Mouse (Mus musculus) neural tube, embryonic 13.5 days (tissue): ENCODE data around the gene Naa80. TPM values are rescaled to one million over a fixed set of nuclear protein-coding genes. Genes with fewer than 3 reads are reported as not detected.
A peak's percentile ranks its signal among the peaks of the same experiment; 100 is the strongest.
"Not testable (repeated sequence)": the region's sequence is repeated elsewhere in the genome, so short reads cannot be mapped to it uniquely, and the experiment has no call there.

Source experiments
- ATAC-seq: fragments of 200-750 bp; cut with Nextera tagmentation; 2 replicates; pipeline ENCODE4 v1.8.0; 2017; ENCODE audit warnings: low read depth, mild to moderate bottlenecking, moderate TSS enrichment, moderate library complexity
- H3K27ac ChIP-seq: fragments of 300-500 bp; sonication (generic); replicated peaks from 2 replicates; pipeline ENCODE4 v1.5.1; 2015; ENCODE audit warnings: moderate library complexity, mild to moderate bottlenecking, inconsistent platforms
- H3K27me3 ChIP-seq: fragments of 300-500 bp; sonication (generic); 2 replicates; pipeline ENCODE4 v1.6.1; 2015; ENCODE audit warnings: mild to moderate bottlenecking, inconsistent platforms
- H3K36me3 ChIP-seq: fragments of 300-500 bp; sonication (generic); 2 replicates; pipeline ENCODE4 v1.6.1; 2015; ENCODE audit warnings: mild to moderate bottlenecking, inconsistent platforms
- H3K4me1 ChIP-seq: fragments of 300-500 bp; sonication (generic); replicated peaks from 2 replicates; pipeline ENCODE4 v1.6.1; 2015; ENCODE audit warnings: inconsistent platforms
- H3K4me2 ChIP-seq: fragments of 300-500 bp; sonication (generic); 2 replicates; pipeline ENCODE4 v1.6.1; 2015; ENCODE audit warnings: inconsistent platforms, mild to moderate bottlenecking, moderate library complexity
- H3K4me3 ChIP-seq: fragments of 300-500 bp; sonication (generic); 2 replicates; pipeline ENCODE4 v1.5.1; 2015; ENCODE audit warnings: mild to moderate bottlenecking, inconsistent platforms
- H3K9ac ChIP-seq: fragments of 300-500 bp; sonication (generic); 2 replicates; pipeline ENCODE4 v1.6.1; 2015; ENCODE audit warnings: moderate library complexity, mild to moderate bottlenecking, inconsistent platforms
- H3K9me3 ChIP-seq: fragments of 300-500 bp; sonication (generic); 2 replicates; pipeline ENCODE4 v1.6.1; 2016; ENCODE audit warnings: inconsistent platforms
- WGBS: fragments of 180-500 bp; shearing (Covaris S2); methylation state at CpG from one replicate; pipeline ENCODE4 v1.1.7; 2015; 5-methylcytosine and 5-hydroxymethylcytosine counted together
- polyA plus RNA-seq: library from polyadenylated mRNA; unstranded; fragments of >200 nt; fragmentation: Nextera tagmentation; extraction: Ambion mirVana; gene quantifications from 2 replicates; pipeline ENCODE4 v1.2.1, GENCODE M21; 2015

Gene Naa80
- polyA plus RNA-seq, 1 experiment from 2014 or later = 19.0 TPM

- peaks cover 61% of the 10 kb centered on the region for H3K4me1 ChIP-seq
- H3K9ac ChIP-seq = peak overlapping the region; percentile 68
- H3K4me2 ChIP-seq = peak overlapping the region; percentile 97
- peaks cover 56% of the 10 kb centered on the region for H3K27me3 ChIP-seq
- peaks cover under 1% of the 10 kb centered on the region; the same call in 1 of the 2 replicates for H3K36me3 ChIP-seq
- ATAC-seq = no peak
- no peaks in the 10 kb centered on the region for H3K9me3 ChIP-seq
- WGBS = 8% methylated on average over 8 of the region's 8 CpGs
- peak overlapping the region; percentile 36 for H3K4me3 ChIP-seq
- 0 out of 2 replicates have a peak overlapping the region, but pooled peaks have one; percentile 28 for H3K27ac ChIP-seq
These were observed 26.8 kb upstream of the Naa80 start for GRCm38 (mm10) chr9:107551890-107552355.

GRCm38 (mm10) chr9:107552690-107553393, 25.8 kb upstream of the Naa80 start:
- ATAC-seq = no peak
- Histone ChIP-seq H3K9me3 (no peaks in the 10 kb centered on the region), H3K27me3 (peaks cover 53% of the 10 kb centered on the region), H3K4me3 (peak overlapping the region; percentile 80), H3K4me1 (peaks cover 54% of the 10 kb centered on the region), H3K9ac (peak overlapping the region; percentile 81; the same call in 1 of the 2 replicates), H3K4me2 (peak overlapping the region; percentile 97), H3K27ac (no peak overlapping the region), H3K36me3 (peaks cover 9% of the 10 kb centered on the region)
- WGBS = 75% methylated on average over 5 of the region's 5 CpGs

- Histone ChIP-seq H3K9ac (peak overlapping the region; percentile 81), H3K27ac (peak overlapping the region; percentile 84), H3K36me3 (peaks cover 18% of the 10 kb centered on the region), H3K9me3 (no peaks in the 10 kb centered on the region), H3K4me1 (peaks cover 54% of the 10 kb centered on the region), H3K27me3 (peaks cover 45% of the 10 kb centered on the region), H3K4me3 (peak overlapping the region; percentile 80), H3K4me2 (peak overlapping the region; percentile 97)
- ATAC-seq = peak; percentile 80
- 4% methylated on average over 37 of the region's 37 CpGs for WGBS
These were observed 25.0 kb upstream of the Naa80 start for GRCm38 (mm10) chr9:107553541-107554318.

GRCm38 (mm10) chr9:107554319-107554825, 24.3 kb upstream of the Naa80 start:
- H3K36me3 ChIP-seq = peaks cover 25% of the 10 kb centered on the region
- peak overlapping the region; percentile 93 for H3K27ac ChIP-seq
- peaks cover 38% of the 10 kb centered on the region for H3K27me3 ChIP-seq
- WGBS = under 1% methylated on average over 53 of the region's 53 CpGs
- no peaks in the 10 kb centered on the region for H3K9me3 ChIP-seq
- peak; percentile 95 for ATAC-seq
- peak overlapping the region; percentile 85 for H3K9ac ChIP-seq
- peak overlapping the region; percentile 97 for H3K4me2 ChIP-seq
- peak overlapping the region; percentile 80 for H3K4me3 ChIP-seq
- peaks cover 54% of the 10 kb centered on the region for H3K4me1 ChIP-seq

- H3K27ac ChIP-seq = peak overlapping the region; percentile 93
- peaks cover 54% of the 10 kb centered on the region for H3K4me1 ChIP-seq
- peak; percentile 55 for ATAC-seq
- no peaks in the 10 kb centered on the region for H3K9me3 ChIP-seq
- peak overlapping the region; percentile 97 for H3K4me2 ChIP-seq
- WGBS = under 1% methylated on average over 23 of the region's 23 CpGs
- peaks cover 31% of the 10 kb centered on the region for H3K27me3 ChIP-seq
- peak overlapping the region; percentile 80 for H3K4me3 ChIP-seq
- peaks cover 31% of the 10 kb centered on the region for H3K36me3 ChIP-seq
- peak overlapping the region; percentile 85 for H3K9ac ChIP-seq
These were observed 23.6 kb upstream of the Naa80 start for GRCm38 (mm10) chr9:107555031-107555457.

- peak overlapping the region; percentile 85 for H3K9ac ChIP-seq
These were observed 23.0 kb upstream of the Naa80 start for GRCm38 (mm10) chr9:107555701-107556100.

GRCm38 (mm10) chr9:107556346-107556745, 22.3 kb upstream of the Naa80 start:
- Histone ChIP-seq H3K4me2 (peak overlapping the region; percentile 97), H3K27me3 (peaks cover 18% of the 10 kb centered on the region), H3K4me3 (no peak overlapping the region), H3K4me1 (peaks cover 45% of the 10 kb centered on the region), H3K36me3 (peaks cover 44% of the 10 kb centered on the region), H3K27ac (no peak overlapping the region), H3K9ac (peak overlapping the region; percentile 85), H3K9me3 (no peaks in the 10 kb centered on the region)
- no peak for ATAC-seq
- WGBS = 84% methylated on average over 3 of the region's 3 CpGs

More at GRCm38 (mm10) chr9:107555701-107556100, 23.0 kb upstream of the Naa80 start:
- H3K4me3 ChIP-seq = peak overlapping the region; percentile 80
- 55% methylated on average over 2 of the region's 2 CpGs for WGBS
- peaks cover 38% of the 10 kb centered on the region for H3K36me3 ChIP-seq
- no peaks in the 10 kb centered on the region for H3K9me3 ChIP-seq
- no peak overlapping the region for H3K27ac ChIP-seq
- peak overlapping the region; percentile 97 for H3K4me2 ChIP-seq
- H3K4me1 ChIP-seq = peaks cover 52% of the 10 kb centered on the region
- peaks cover 25% of the 10 kb centered on the region for H3K27me3 ChIP-seq
- ATAC-seq = no peak

GRCm38 (mm10) chr9:107563029-107563581, 15.6 kb upstream of the Naa80 start, which contains the start of gene Tusc2:
Tusc2 (plus strand) TSS chr9:107563255.
- Histone ChIP-seq H3K4me2 (peak within 1 kb of the TSS; percentile 78), H3K9ac (peak within 1 kb of the TSS; percentile 95), H3K9me3 (no peaks in the 10 kb centered on the region), H3K27me3 (no peaks in the 10 kb centered on the region), H3K4me1 (peaks cover 43% of the 10 kb centered on the region), H3K27ac (peak within 1 kb of the TSS; percentile 80), H3K4me3 (peak within 1 kb of the TSS; percentile 97), H3K36me3 (peaks cover 69% of the 10 kb centered on the region)
- under 1% methylated on average over 46 of the region's 46 CpGs for WGBS
- ATAC-seq = peak; percentile 94

- H3K9ac ChIP-seq, H3K4me3 ChIP-seq, H3K9me3 ChIP-seq, ATAC-seq, H3K27me3 ChIP-seq: not testable (repeated sequence)
- WGBS = 42% methylated on average over 5 of the region's 5 CpGs
- peak overlapping the region; percentile 23; the same call in 1 of the 2 replicates for H3K27ac ChIP-seq
- H3K36me3 ChIP-seq = peaks cover 47% of the 10 kb centered on the region
- peaks cover 56% of the 10 kb centered on the region for H3K4me1 ChIP-seq
- H3K4me2 ChIP-seq = peak overlapping the region; percentile 78
These were observed 13.1 kb upstream of the Naa80 start for GRCm38 (mm10) chr9:107565556-107565955.

- no peak for ATAC-seq
- WGBS = 60% methylated on average over 15 of the region's 15 CpGs
- Histone ChIP-seq H3K4me2 (peak overlapping the region; percentile 27), H3K36me3 (peaks cover 47% of the 10 kb centered on the region), H3K9ac (0 out of 2 replicates have a peak overlapping the region, but pooled peaks have one; percentile 26), H3K9me3 (no peaks in the 10 kb centered on the region), H3K27ac (peak overlapping the region; percentile 63; the same call in 1 of the 2 replicates), H3K27me3 (no peaks in the 10 kb centered on the region), H3K4me1 (peaks cover 63% of the 10 kb centered on the region), H3K4me3 (0 out of 2 replicates have a peak overlapping the region, but pooled peaks have one; percentile 9)
These were observed 12.5 kb upstream of the Naa80 start for GRCm38 (mm10) chr9:107566041-107566709.

- Histone ChIP-seq H3K36me3 (peaks cover 47% of the 10 kb centered on the region), H3K27me3 (no peaks in the 10 kb centered on the region), H3K9ac (no peak overlapping the region), H3K4me3 (no peak overlapping the region), H3K9me3 (no peaks in the 10 kb centered on the region), H3K4me1 (peaks cover 69% of the 10 kb centered on the region), H3K27ac (peak overlapping the region; percentile 84; the same call in 1 of the 2 replicates), H3K4me2 (peak overlapping the region; percentile 96; the same call in 1 of the 2 replicates)
- no peak for ATAC-seq
- WGBS = 64% methylated on average over 3 of the region's 3 CpGs
These were observed 11.8 kb upstream of the Naa80 start for GRCm38 (mm10) chr9:107566855-107567254.
